Mouse (Mus musculus): Measurements from ENCODE around the gene Gm6525. TPM values are rescaled to one million over a fixed set of nuclear protein-coding genes. Genes with fewer than 3 reads are reported as not detected.

Gm6525 gene
- polyA plus RNA-seq (2014; fragmentation: Nextera tagmentation; extraction: Ambion mirVana), result 1.2 and 1.6 TPM in 2 replicates

DNA sequence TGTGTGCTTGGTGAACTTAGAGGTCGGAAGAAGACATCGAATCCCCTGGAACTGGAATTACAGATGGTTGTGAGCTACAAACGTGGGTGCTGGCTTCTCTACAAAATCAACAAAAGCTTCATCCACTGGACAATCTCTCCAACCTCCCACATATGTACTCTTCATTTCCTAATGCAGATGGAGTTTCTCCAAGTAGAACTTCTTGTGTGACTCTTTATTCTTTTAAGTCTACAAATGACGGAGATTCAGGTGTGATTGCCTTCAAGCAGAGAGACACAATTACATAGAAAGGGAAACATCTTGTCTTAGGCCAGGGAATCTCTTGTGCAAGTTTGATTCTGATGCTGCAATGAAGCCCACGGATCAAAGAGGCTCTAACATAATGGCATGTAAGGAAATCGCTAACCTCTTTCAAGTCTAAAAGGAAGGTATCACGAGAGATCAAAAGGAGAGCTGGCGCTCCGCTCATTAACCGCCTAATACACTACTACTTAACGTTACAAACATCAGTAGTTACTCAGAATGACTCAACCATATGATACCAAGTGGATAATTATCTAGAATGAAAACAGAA lies at the start of gene Gm6525:
Gm6525 (plus strand) TSS at position 524 of the 574 bp plus-strand sequence.
- no peak within 1 kb of the TSS for H3K4me2 ChIP-seq
- no peaks in the 10 kb centered on the region for H3K27me3 ChIP-seq (ENCODE audit: insufficient read depth, low read length)
- H3K36me3 ChIP-seq (ENCODE audit: insufficient read depth), result 0 out of 2 replicates have a peak, but pooled peaks cover 8% of the 10 kb centered on the region
- no peaks in the 10 kb centered on the region for H3K4me1 ChIP-seq (ENCODE audit: insufficient read depth)
- no peak within 1 kb of the TSS for H3K27ac ChIP-seq (ENCODE audit: low read depth)
- DNase-seq (no peak), ATAC-seq (ENCODE audit: insufficient read depth) (no peak)
- H3K9ac ChIP-seq, result no peak within 1 kb of the TSS
- no peaks in the 10 kb centered on the region for H3K9me3 ChIP-seq (ENCODE audit: low read depth, low read length)
- no peak within 1 kb of the TSS for H3K4me3 ChIP-seq (ENCODE audit: low read depth, low read length)
- no peak for TF ChIP-seq CTCF (IDR thresholded peaks at IDR 0.05; ENCODE audit: low read depth)
- 85% methylated on average over 11 of the region's 11 CpGs for WGBS

GRCm38 (mm10) chr3:84125704-84126289 lies 48.1 kb upstream of the Gm6525 start:
- Histone ChIP-seq H3K4me3 (ENCODE audit: low read depth, low read length) (no peak overlapping the region), H3K36me3 (ENCODE audit: insufficient read depth) (no peaks in the 10 kb centered on the region), H3K27me3 (ENCODE audit: insufficient read depth, low read length) (no peaks in the 10 kb centered on the region), H3K4me1 (ENCODE audit: insufficient read depth) (peaks cover 16% of the 10 kb centered on the region; the same call in 1 of the 2 replicates), H3K27ac (ENCODE audit: low read depth) (peak overlapping the region; percentile 59; the same call in 1 of the 2 replicates), H3K9ac (no peak overlapping the region), H3K9me3 (ENCODE audit: low read depth, low read length) (no peaks in the 10 kb centered on the region), H3K4me2 (no peak overlapping the region)
- no peak for TF ChIP-seq CTCF (IDR thresholded peaks at IDR 0.05; ENCODE audit: low read depth)
- WGBS, result 51% methylated on average over 6 of the region's 6 CpGs
- DNase-seq (no peak), ATAC-seq (ENCODE audit: insufficient read depth) (peak; percentile 21; the same call in 1 of the 2 replicates)

GRCm38 (mm10) chr3:84126721-84127120 lies 47.2 kb upstream of the Gm6525 start:
- WGBS, result 76% methylated on average over 3 of the region's 3 CpGs
- no peak for TF ChIP-seq CTCF (IDR thresholded peaks at IDR 0.05; ENCODE audit: low read depth)
- Histone ChIP-seq H3K4me3 (ENCODE audit: low read depth, low read length) (no peak overlapping the region), H3K4me1 (ENCODE audit: insufficient read depth) (peaks cover 19% of the 10 kb centered on the region; the same call in 1 of the 2 replicates), H3K9me3 (ENCODE audit: low read depth, low read length) (no peaks in the 10 kb centered on the region), H3K36me3 (ENCODE audit: insufficient read depth) (no peaks in the 10 kb centered on the region), H3K27ac (ENCODE audit: low read depth) (no peak overlapping the region), H3K27me3 (ENCODE audit: insufficient read depth, low read length) (no peaks in the 10 kb centered on the region), H3K9ac (no peak overlapping the region), H3K4me2 (no peak overlapping the region)
- ATAC-seq (ENCODE audit: insufficient read depth) (no peak), DNase-seq (no peak)

GRCm38 (mm10) chr3:84127431-84127830 lies 46.5 kb upstream of the Gm6525 start:
- TF ChIP-seq CTCF (IDR thresholded peaks at IDR 0.05; ENCODE audit: low read depth), result no peak
- DNase-seq, result no peak
- H3K9ac ChIP-seq, result no peak overlapping the region
- no peak overlapping the region for H3K4me2 ChIP-seq
- no peaks in the 10 kb centered on the region for H3K9me3 ChIP-seq (ENCODE audit: low read depth, low read length)
- peaks cover 19% of the 10 kb centered on the region; the same call in 1 of the 2 replicates for H3K4me1 ChIP-seq (ENCODE audit: insufficient read depth)
- no peak overlapping the region for H3K4me3 ChIP-seq (ENCODE audit: low read depth, low read length)
- H3K27me3 ChIP-seq (ENCODE audit: insufficient read depth, low read length), result no peaks in the 10 kb centered on the region
- no peak overlapping the region for H3K27ac ChIP-seq (ENCODE audit: low read depth)
- ATAC-seq (ENCODE audit: insufficient read depth), result no peak
- 58% methylated on average over 2 of the region's 2 CpGs for WGBS
- no peaks in the 10 kb centered on the region for H3K36me3 ChIP-seq (ENCODE audit: insufficient read depth)

DNA sequence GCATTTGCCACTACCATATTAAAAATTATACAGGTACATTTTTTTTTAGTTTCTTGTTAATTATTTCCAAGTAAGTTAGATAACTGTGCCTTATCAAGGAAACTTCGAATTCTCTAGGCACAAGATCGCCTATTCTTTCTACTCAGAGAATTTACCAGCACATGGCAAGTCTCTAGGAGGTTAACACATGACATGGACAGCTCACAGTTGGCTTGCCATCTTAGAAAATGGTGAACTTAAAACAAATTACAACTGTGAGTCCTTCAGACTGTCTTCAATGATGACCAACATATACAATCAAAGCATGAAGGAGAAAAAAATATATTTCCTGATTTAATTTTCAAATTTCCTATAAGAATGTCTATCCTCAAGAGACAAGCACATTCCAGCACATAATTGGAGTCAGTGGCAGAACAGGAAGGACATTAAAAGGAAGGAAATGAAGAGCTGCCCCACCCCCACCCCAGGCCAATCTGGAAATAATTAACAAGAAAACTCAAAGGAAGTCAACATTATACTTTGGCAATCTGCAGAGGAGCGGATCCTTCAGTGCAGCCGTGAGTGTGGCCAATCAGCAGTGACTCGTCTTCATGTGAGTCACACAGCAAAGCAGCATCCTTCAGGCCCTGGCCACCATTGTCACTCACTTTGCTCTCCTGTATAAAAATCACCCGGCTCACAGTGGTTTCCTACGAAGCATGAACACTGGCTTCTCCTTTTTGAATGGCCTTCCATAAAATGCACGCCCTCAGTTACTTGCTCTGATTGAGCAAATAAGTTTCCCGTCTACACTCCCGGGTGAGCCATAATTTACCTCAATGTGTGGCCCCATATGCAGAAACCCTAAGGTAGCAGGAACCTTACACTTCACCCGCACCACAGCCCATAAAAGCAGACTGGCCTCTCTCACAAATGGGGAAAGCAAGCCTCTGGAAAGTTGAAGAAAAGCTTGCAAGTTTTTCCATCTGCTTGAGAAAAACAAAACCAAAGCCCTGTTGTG lies 44.7 kb upstream of the Gm6525 start:
- DNase-seq, result peak; percentile 60
- H3K27ac ChIP-seq (ENCODE audit: low read depth), result peak overlapping the region; percentile 50; the same call in 1 of the 2 replicates

DNA sequence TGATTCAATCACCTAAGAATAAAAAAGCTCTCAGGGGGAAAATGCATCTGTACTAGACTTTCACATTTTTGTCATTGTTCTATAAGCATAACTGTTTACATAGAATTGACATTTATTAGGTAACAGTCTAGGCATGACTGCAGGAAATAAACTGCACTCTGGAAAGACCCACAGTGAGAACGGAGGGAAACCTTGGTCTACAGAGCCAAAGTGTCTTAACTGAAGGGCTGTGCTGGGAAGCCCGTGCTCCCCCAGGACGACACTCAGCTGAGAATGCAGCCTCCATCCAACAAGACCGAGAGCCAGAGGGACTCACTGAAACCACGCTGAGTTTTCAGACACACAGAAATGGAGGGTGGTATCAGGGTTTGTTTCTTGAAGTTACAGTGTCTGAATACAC lies 43.1 kb upstream of the Gm6525 start:
- peak overlapping the region; percentile 23; the same call in 1 of the 2 replicates for H3K4me2 ChIP-seq
- peaks cover 14% of the 10 kb centered on the region; the same call in 1 of the 2 replicates for H3K4me1 ChIP-seq (ENCODE audit: insufficient read depth)
- WGBS, result 17% methylated on average over 5 of the region's 5 CpGs
- DNase-seq (peak; percentile 87), ATAC-seq (ENCODE audit: insufficient read depth) (peak; percentile 88)
- no peak for TF ChIP-seq CTCF (IDR thresholded peaks at IDR 0.05; ENCODE audit: low read depth)
- H3K4me3 ChIP-seq (ENCODE audit: low read depth, low read length), result no peak overlapping the region
- peak overlapping the region; percentile 78 for H3K27ac ChIP-seq (ENCODE audit: low read depth)
- H3K27me3 ChIP-seq (ENCODE audit: insufficient read depth, low read length), result no peaks in the 10 kb centered on the region
- no peak overlapping the region for H3K9ac ChIP-seq
- no peaks in the 10 kb centered on the region for H3K9me3 ChIP-seq (ENCODE audit: low read depth, low read length)
- no peaks in the 10 kb centered on the region for H3K36me3 ChIP-seq (ENCODE audit: insufficient read depth)

More for the DNA sequence above, 44.7 kb upstream of the Gm6525 start:
- ATAC-seq (ENCODE audit: insufficient read depth), result no peak
- Histone ChIP-seq H3K4me3 (ENCODE audit: low read depth, low read length) (no peak overlapping the region), H3K9me3 (ENCODE audit: low read depth, low read length) (no peaks in the 10 kb centered on the region), H3K36me3 (ENCODE audit: insufficient read depth) (no peaks in the 10 kb centered on the region), H3K27me3 (ENCODE audit: insufficient read depth, low read length) (no peaks in the 10 kb centered on the region), H3K4me2 (no peak overlapping the region), H3K4me1 (ENCODE audit: insufficient read depth) (peaks cover 19% of the 10 kb centered on the region; the same call in 1 of the 2 replicates), H3K9ac (no peak overlapping the region)
- WGBS, result 50% methylated on average over 11 of the region's 11 CpGs
- TF ChIP-seq CTCF (IDR thresholded peaks at IDR 0.05; ENCODE audit: low read depth), result no peak

Data from lung, embryonic 14.5 days (tissue).